Mouse (Mus musculus): ENCODE data around the gene Pex19. TPM values are rescaled to one million over a fixed set of nuclear protein-coding genes. Genes with fewer than 3 reads are reported as not detected.

Pex19 gene
- polyA plus RNA-seq, 1 experiment, result 32.8 TPM

DNA sequence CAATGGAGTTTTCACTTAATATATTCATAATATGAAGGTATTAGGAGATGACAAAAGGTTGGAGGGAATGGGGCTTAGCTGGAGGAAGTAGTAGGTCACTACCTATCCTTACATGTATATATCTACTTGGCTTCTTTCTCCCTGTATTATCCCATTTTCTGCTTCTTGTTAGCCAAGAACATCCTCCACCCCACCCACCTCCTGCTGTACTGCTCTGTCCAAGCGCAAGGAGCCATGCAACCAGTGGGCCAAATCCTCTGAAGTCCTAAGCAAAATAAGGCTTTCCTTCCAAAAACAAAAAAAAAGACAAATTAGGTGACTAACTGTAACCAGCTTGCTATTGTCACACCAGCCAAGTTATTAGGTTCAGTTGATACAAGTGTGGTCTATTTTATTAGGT is 14.3 kb downstream of the Pex19 start:
- Histone ChIP-seq H3K4me3 (replicated peaks; ENCODE audit: control insufficient read depth, low read depth, low read length) (no peak overlapping the region), H3K4me1 (ENCODE audit: control insufficient read depth, insufficient read depth, low read length) (no peaks in the 10 kb centered on the region), H3K27ac (ENCODE audit: control insufficient read depth, insufficient read depth, low read depth, low read length, poor library complexity) (no peak overlapping the region)
- 69% methylated on average over 1 of the region's 1 CpGs for WGBS
- no peak for TF ChIP-seq CTCF (IDR thresholded peaks at IDR 0.05; ENCODE audit: control insufficient read depth, insufficient read depth, low read length)
- no peak for TF ChIP-seq POLR2A (IDR thresholded peaks at IDR 0.05; ENCODE audit: borderline replicate concordance, control insufficient read depth, low read depth, low read length)

- TF ChIP-seq CTCF (IDR thresholded peaks at IDR 0.05; ENCODE audit: control insufficient read depth, insufficient read depth, low read length), result no peak
- no peak for TF ChIP-seq POLR2A (IDR thresholded peaks at IDR 0.05; ENCODE audit: borderline replicate concordance, control insufficient read depth, low read depth, low read length)
- WGBS, result 80% methylated on average over 3 of the region's 3 CpGs
- Histone ChIP-seq H3K4me3 (replicated peaks; ENCODE audit: control insufficient read depth, low read depth, low read length) (no peak overlapping the region), H3K4me1 (ENCODE audit: control insufficient read depth, insufficient read depth, low read length) (no peaks in the 10 kb centered on the region), H3K27ac (ENCODE audit: control insufficient read depth, insufficient read depth, low read depth, low read length, poor library complexity) (no peak overlapping the region)
Observed at GRCm38 (mm10) chr1:172141529-172141928, 15.0 kb downstream of the Pex19 start.

DNA sequence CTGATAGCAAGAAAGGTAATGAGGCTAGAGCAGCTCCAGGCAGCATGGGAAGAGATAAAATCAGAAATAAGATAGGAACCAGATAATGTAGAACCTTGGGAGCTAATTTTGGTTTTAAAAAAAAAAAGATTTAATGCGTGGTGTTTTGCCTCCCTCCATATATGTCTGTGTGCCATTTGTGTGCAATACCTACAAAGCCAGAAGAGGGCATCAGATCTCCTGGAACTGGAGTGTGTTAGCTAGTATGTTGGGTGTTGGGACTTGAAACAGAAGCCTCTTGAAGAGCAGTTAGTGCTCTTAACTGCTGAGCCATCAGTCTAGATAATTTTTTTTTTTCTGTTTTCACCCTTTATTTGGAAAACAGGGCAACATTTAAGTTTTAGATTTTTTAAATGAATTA is 17.0 kb downstream of the Pex19 start:
- no peak overlapping the region for H3K27ac ChIP-seq (ENCODE audit: control insufficient read depth, insufficient read depth, low read depth, low read length, poor library complexity)
- WGBS, result 3% methylated on average over 1 of the region's 1 CpGs
- H3K4me1 ChIP-seq (ENCODE audit: control insufficient read depth, insufficient read depth, low read length), result no peaks in the 10 kb centered on the region
- no peak for TF ChIP-seq POLR2A (IDR thresholded peaks at IDR 0.05; ENCODE audit: borderline replicate concordance, control insufficient read depth, low read depth, low read length)
- TF ChIP-seq CTCF (IDR thresholded peaks at IDR 0.05; ENCODE audit: control insufficient read depth, insufficient read depth, low read length), result no peak
- no peak overlapping the region for H3K4me3 ChIP-seq (replicated peaks; ENCODE audit: control insufficient read depth, low read depth, low read length)

DNA sequence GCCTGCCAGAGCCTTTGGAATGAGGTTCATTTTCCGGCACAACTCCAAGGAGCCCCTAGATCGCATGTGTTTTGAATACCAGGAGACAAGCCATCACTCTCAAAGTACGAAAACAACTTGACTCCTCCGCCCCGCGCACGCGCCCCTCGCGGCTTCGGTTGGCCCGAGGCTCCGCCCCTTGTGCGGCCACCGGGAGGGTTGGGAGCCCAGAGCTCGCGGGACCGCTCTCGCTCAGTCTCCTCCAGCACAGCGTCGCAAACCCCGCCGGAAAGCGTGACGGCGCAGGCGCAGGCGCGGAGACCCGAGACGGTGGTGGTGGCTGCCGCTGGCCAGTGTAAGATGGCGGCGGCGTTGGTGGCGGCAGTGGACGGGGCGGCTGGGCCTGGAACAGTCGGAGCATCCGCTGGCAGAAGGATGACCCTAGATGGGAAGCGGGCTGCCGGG is 21.3 kb downstream of the Pex19 start, which contains the start of gene Dcaf8:
Dcaf8 (plus strand) TSS at position 250 of the 444 bp plus-strand sequence.
- Histone ChIP-seq H3K4me1 (ENCODE audit: control insufficient read depth, insufficient read depth, low read length) (no peaks in the 10 kb centered on the region), H3K27ac (ENCODE audit: control insufficient read depth, insufficient read depth, low read depth, low read length, poor library complexity) (peak within 1 kb of the TSS; percentile 92), H3K4me3 (replicated peaks; ENCODE audit: control insufficient read depth, low read depth, low read length) (peak within 1 kb of the TSS; percentile 92)
- TF ChIP-seq POLR2A (IDR thresholded peaks at IDR 0.05; ENCODE audit: borderline replicate concordance, control insufficient read depth, low read depth, low read length), result peak; percentile 99
- TF ChIP-seq CTCF (IDR thresholded peaks at IDR 0.05; ENCODE audit: control insufficient read depth, insufficient read depth, low read length), result no peak
- WGBS, result under 1% methylated on average over 41 of the region's 42 CpGs

GRCm38 (mm10) chr1:172148279-172148954 is 21.9 kb downstream of the Pex19 start:
- no peak for TF ChIP-seq POLR2A (IDR thresholded peaks at IDR 0.05; ENCODE audit: borderline replicate concordance, control insufficient read depth, low read depth, low read length)
- no peak for TF ChIP-seq CTCF (IDR thresholded peaks at IDR 0.05; ENCODE audit: control insufficient read depth, insufficient read depth, low read length)
- WGBS, result under 1% methylated on average over 39 of the region's 40 CpGs
- H3K27ac ChIP-seq (ENCODE audit: control insufficient read depth, insufficient read depth, low read depth, low read length, poor library complexity), result peak overlapping the region; percentile 92
- H3K4me1 ChIP-seq (ENCODE audit: control insufficient read depth, insufficient read depth, low read length), result no peaks in the 10 kb centered on the region
- H3K4me3 ChIP-seq (replicated peaks; ENCODE audit: control insufficient read depth, low read depth, low read length), result peak overlapping the region; percentile 92

DNA sequence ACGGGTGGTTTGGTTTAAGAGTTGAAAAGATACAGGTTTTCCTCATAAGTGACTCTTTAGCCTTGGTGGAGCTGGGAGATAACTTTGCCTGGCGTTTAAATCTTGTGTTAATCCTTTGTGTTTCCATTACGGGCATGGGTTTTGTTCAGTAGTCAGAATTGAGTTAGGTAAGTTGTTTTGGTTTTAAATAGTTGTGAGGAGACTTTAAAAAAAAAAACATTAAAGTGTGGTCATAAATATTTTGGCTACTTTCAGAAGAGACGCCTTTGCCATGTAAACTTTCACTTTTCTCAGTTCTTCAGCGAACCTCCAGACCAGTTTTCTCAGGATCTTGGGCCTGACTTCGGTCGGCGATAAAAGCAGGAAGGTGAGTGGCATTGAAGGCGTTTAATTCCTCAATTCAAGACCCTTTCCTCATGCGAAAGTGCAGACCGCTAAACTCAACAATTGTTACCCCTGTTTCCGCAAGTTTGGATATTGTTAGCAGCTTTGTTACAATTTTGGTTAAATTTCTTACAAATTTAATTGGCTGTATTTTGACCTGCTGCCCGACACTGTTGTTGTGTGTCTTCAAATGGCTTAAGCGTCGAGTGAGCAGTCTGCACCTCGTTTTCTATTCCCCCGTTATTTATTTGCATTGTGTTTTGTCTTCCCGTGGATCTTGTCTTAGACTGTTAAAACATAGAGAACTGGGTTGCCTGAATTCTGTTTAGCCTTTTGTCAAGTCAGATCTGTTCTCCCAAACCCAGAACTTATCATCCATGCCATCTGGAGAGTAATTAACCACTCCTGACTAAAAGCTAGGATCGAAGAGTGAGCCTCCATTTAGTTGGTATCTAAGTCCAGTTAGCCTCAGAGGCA is 22.6 kb downstream of the Pex19 start:
- peak overlapping the region; percentile 92; the same call in 1 of the 2 replicates for H3K27ac ChIP-seq (ENCODE audit: control insufficient read depth, insufficient read depth, low read depth, low read length, poor library complexity)
- WGBS, result 3% methylated on average over 19 of the region's 19 CpGs
- H3K4me3 ChIP-seq (replicated peaks; ENCODE audit: control insufficient read depth, low read depth, low read length), result peak overlapping the region; percentile 92
- no peaks in the 10 kb centered on the region for H3K4me1 ChIP-seq (ENCODE audit: control insufficient read depth, insufficient read depth, low read length)
- no peak for TF ChIP-seq CTCF (IDR thresholded peaks at IDR 0.05; ENCODE audit: control insufficient read depth, insufficient read depth, low read length)
- no peak for TF ChIP-seq POLR2A (IDR thresholded peaks at IDR 0.05; ENCODE audit: borderline replicate concordance, control insufficient read depth, low read depth, low read length)

- Histone ChIP-seq H3K27ac (ENCODE audit: control insufficient read depth, insufficient read depth, low read depth, low read length, poor library complexity) (no peak overlapping the region), H3K4me3 (replicated peaks; ENCODE audit: control insufficient read depth, low read depth, low read length) (no peak overlapping the region), H3K4me1 (ENCODE audit: control insufficient read depth, insufficient read depth, low read length) (no peaks in the 10 kb centered on the region)
- WGBS, result 72% methylated on average over 3 of the region's 3 CpGs
- TF ChIP-seq CTCF (IDR thresholded peaks at IDR 0.05; ENCODE audit: control insufficient read depth, insufficient read depth, low read length), result no peak
Observed at GRCm38 (mm10) chr1:172154536-172154935, 28.0 kb downstream of the Pex19 start.

DNA sequence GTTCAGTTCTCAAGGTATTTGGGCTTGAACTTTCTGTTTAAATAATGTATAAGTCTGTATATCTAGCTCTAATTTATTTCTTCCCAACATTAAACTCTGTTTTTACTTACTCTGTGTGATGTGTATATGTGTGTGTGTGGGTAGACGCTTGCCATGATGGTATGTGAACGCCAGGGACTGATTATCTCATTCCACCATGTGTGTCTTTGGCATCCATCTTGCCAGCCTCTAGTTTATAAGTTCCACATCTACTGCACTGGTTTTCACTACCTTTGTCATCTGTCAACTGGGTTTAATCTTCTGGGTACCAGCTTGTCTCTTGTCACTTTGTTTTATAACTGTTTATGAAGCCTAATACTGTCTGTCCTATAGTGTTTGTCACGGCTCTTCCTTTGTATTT is 29.0 kb downstream of the Pex19 start:
- Histone ChIP-seq H3K4me3 (replicated peaks; ENCODE audit: control insufficient read depth, low read depth, low read length) (no peak overlapping the region), H3K4me1 (ENCODE audit: control insufficient read depth, insufficient read depth, low read length) (no peaks in the 10 kb centered on the region), H3K27ac (ENCODE audit: control insufficient read depth, insufficient read depth, low read depth, low read length, poor library complexity) (no peak overlapping the region)
- TF ChIP-seq CTCF (IDR thresholded peaks at IDR 0.05; ENCODE audit: control insufficient read depth, insufficient read depth, low read length) (no peak), POLR2A (IDR thresholded peaks at IDR 0.05; ENCODE audit: borderline replicate concordance, control insufficient read depth, low read depth, low read length) (no peak)
- 64% methylated on average over 3 of the region's 3 CpGs for WGBS

All from bone marrow, adult 2 months (tissue).